Mouse (Mus musculus) lung, embryonic 16.5 days (tissue): ENCODE measurements around the gene Plin3. TPM values are rescaled to one million over a fixed set of nuclear protein-coding genes. Genes with fewer than 3 reads are reported as not detected.
A peak's percentile ranks its signal among the peaks of the same experiment; 100 is the strongest.

ENCODE experiments used
- ATAC-seq: fragments of 200-750 bp; cut with Nextera tagmentation; 2 replicates; pipeline ENCODE4 v1.8.0; 2017; ENCODE audit warnings: low read depth, mild to moderate bottlenecking, moderate library complexity
- H3K27ac ChIP-seq: fragments of 300-500 bp; sonication (generic); 2 replicates; pipeline ENCODE4 v1.5.1; 2014; ENCODE audit warnings: mild to moderate bottlenecking, control low read depth, low read length
- H3K27me3 ChIP-seq: fragments of 300-500 bp; sonication (generic); 2 replicates; pipeline ENCODE4 v1.6.1; 2014; ENCODE audit warnings: low read depth, low read length, mixed read lengths; ENCODE audit not compliant: control insufficient read depth, insufficient read depth
- H3K36me3 ChIP-seq: fragments of 300-500 bp; sonication (generic); 2 replicates; pipeline ENCODE4 v1.6.1; 2014; ENCODE audit warnings: low read length; ENCODE audit not compliant: control insufficient read depth, insufficient read depth
- H3K4me1 ChIP-seq: fragments of 300-500 bp; sonication (generic); replicated peaks from 2 replicates; pipeline ENCODE4 v1.6.1; 2014; ENCODE audit warnings: low read length, mixed read lengths; ENCODE audit not compliant: control insufficient read depth, insufficient read depth
- H3K4me2 ChIP-seq: fragments of 300-500 bp; sonication (generic); 2 replicates; pipeline ENCODE4 v1.6.1; 2014; ENCODE audit warnings: low read depth, low read length, control low read depth
- H3K4me3 ChIP-seq: fragments of 300-500 bp; sonication (generic); 2 replicates; pipeline ENCODE4 v1.5.1; 2014; ENCODE audit warnings: mild to moderate bottlenecking, low read length, control low read depth
- H3K9ac ChIP-seq: fragments of 300-500 bp; sonication (generic); 2 replicates; pipeline ENCODE4 v1.6.1; 2014; ENCODE audit warnings: low read length, control low read depth
- H3K9me3 ChIP-seq: fragments of 300-500 bp; sonication (generic); 2 replicates; pipeline ENCODE4 v1.6.1; 2016; ENCODE audit warnings: low read length; ENCODE audit not compliant: control insufficient read depth
- WGBS: fragments of 180-500 bp; shearing (Covaris S2); extraction: QIAGEN DNeasy Blood & Tissue Kit; methylation state at CpG from one replicate; pipeline ENCODE4 v1.1.7; 2014; 5-methylcytosine and 5-hydroxymethylcytosine counted together
- polyA plus RNA-seq: library from polyadenylated mRNA; unstranded; fragments of >200 nt; fragmentation: Nextera tagmentation; extraction: Ambion mirVana; gene quantifications from 2 replicates; pipeline ENCODE4 v1.2.1, GENCODE M21; 2015

Gene Plin3
- polyA plus RNA-seq, 1 experiment from 2014 or later: 90.2 TPM

DNA sequence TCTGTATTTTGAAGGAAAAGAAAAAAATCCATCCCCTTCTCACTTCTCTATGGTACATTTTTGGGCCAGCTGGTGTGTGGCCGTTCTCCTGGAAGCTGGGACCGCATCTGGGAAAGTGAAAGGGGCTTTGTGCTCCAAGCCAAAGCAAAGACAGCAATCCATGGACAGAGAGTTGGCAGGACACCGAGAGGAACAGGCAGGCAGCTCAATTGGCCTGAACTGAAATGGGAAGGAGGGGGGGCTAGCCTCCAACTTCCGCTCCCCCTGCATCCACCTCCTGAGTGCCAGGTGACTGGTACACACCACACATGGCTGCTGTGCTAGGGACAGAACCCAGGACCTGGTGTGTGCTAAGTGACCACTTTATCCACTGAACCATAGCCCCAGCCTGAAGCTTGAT is 9.9 kb downstream of the Plin3 start:
- H3K9me3 ChIP-seq: no peaks in the 10 kb centered on the region
- no peak overlapping the region for H3K4me2 ChIP-seq
- H3K27ac ChIP-seq: no peak overlapping the region
- 85% methylated on average over 4 of the region's 4 CpGs for whole genome bisulfite sequencing
- no peaks in the 10 kb centered on the region for H3K27me3 ChIP-seq
- H3K4me3 ChIP-seq: no peak overlapping the region
- ATAC-seq: no peak
- H3K36me3 ChIP-seq: peaks cover 51% of the 10 kb centered on the region
- peaks cover 10% of the 10 kb centered on the region for H3K4me1 ChIP-seq
- no peak overlapping the region for H3K9ac ChIP-seq

GRCm38 (mm10) chr17:56281193-56281592 is 11.5 kb downstream of the Plin3 start:
- no peaks in the 10 kb centered on the region for H3K9me3 ChIP-seq
- no peak for ATAC-seq
- no peak overlapping the region for H3K4me3 ChIP-seq
- no peaks in the 10 kb centered on the region for H3K27me3 ChIP-seq
- no peak overlapping the region for H3K9ac ChIP-seq
- peaks cover 13% of the 10 kb centered on the region for H3K4me1 ChIP-seq
- H3K36me3 ChIP-seq: peaks cover 44% of the 10 kb centered on the region
- no peak overlapping the region for H3K4me2 ChIP-seq
- no peak overlapping the region for H3K27ac ChIP-seq
- 88% methylated on average over 12 of the region's 12 CpGs for WGBS

DNA sequence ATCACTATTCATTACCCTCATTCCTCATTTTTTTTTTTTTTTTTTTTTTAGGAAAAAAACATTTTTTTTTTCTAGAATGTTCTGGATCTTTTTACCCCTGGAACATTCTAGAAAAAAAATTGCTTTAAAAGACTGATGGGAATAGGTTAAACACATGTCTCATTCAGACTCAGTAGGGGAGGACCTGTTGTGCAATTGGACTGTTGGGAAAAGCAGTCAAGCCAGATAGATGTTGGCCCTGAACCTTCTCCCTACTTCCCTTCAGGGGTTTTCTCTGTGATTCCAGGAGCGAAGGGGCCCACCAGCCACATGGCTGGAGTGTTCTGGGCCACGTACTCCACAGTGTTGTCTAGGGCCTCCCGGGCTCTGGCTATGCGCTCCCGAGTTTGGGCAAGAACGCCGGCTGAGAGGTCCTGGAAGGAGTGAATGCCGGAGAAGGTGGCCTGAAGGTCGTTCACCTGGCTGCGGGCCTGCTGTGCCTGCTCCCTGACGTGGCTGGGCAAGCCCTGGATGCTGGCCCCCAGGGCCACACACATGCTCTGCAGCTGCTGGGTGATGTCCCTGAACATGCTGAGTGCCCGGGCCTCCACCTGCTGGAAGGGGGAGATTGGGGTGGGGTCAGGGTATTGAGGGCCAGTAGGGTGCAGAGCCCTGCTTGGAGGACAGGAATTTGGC is 13.1 kb downstream of the Plin3 start:
- H3K4me3 ChIP-seq: no peak overlapping the region
- no peak for ATAC-seq
- H3K36me3 ChIP-seq: peaks cover 29% of the 10 kb centered on the region
- no peaks in the 10 kb centered on the region for H3K27me3 ChIP-seq
- 89% methylated on average over 12 of the region's 12 CpGs for WGBS
- H3K27ac ChIP-seq: no peak overlapping the region
- no peak overlapping the region for H3K9ac ChIP-seq
- no peaks in the 10 kb centered on the region for H3K9me3 ChIP-seq
- H3K4me1 ChIP-seq: peaks cover 16% of the 10 kb centered on the region
- H3K4me2 ChIP-seq: no peak overlapping the region

GRCm38 (mm10) chr17:56278340-56278739 is 14.3 kb downstream of the Plin3 start:
- Histone ChIP-seq H3K4me1 (peaks cover 20% of the 10 kb centered on the region), H3K9ac (no peak overlapping the region), H3K9me3 (no peaks in the 10 kb centered on the region), H3K4me2 (no peak overlapping the region), H3K36me3 (peaks cover 20% of the 10 kb centered on the region), H3K27me3 (no peaks in the 10 kb centered on the region), H3K4me3 (no peak overlapping the region), H3K27ac (no peak overlapping the region)
- WGBS: 89% methylated on average over 5 of the region's 5 CpGs
- ATAC-seq: no peak

GRCm38 (mm10) chr17:56277567-56277893 is 15.1 kb downstream of the Plin3 start:
- WGBS: 32% methylated on average over 2 of the region's 2 CpGs
- Histone ChIP-seq H3K9ac (no peak overlapping the region; the same call in 1 of the 2 replicates), H3K36me3 (peaks cover 18% of the 10 kb centered on the region), H3K27ac (peak overlapping the region; percentile 89), H3K27me3 (no peaks in the 10 kb centered on the region), H3K4me2 (peak overlapping the region; percentile 57), H3K9me3 (no peaks in the 10 kb centered on the region), H3K4me3 (peak overlapping the region; percentile 69), H3K4me1 (peaks cover 24% of the 10 kb centered on the region)
- ATAC-seq: no peak

- H3K9ac ChIP-seq: peak within 1 kb of the TSS; percentile 83
- H3K27ac ChIP-seq: peak within 1 kb of the TSS; percentile 89
- no peaks in the 10 kb centered on the region for H3K9me3 ChIP-seq
- H3K4me2 ChIP-seq: peak within 1 kb of the TSS; percentile 70
- H3K4me3 ChIP-seq: peak within 1 kb of the TSS; percentile 69
- H3K27me3 ChIP-seq: no peaks in the 10 kb centered on the region
- ATAC-seq: peak; percentile 96
- WGBS: under 1% methylated on average over 21 of the region's 21 CpGs
- peaks cover 18% of the 10 kb centered on the region for H3K36me3 ChIP-seq
- peaks cover 26% of the 10 kb centered on the region for H3K4me1 ChIP-seq
These were observed 15.8 kb downstream of the Plin3 start, which contains the start of gene Ticam1 for GRCm38 (mm10) chr17:56276643-56277566. Gene Ticam1 (minus strand): TSS chr17:56276786.

GRCm38 (mm10) chr17:56275842-56276480 is 16.7 kb downstream of the Plin3 start:
- Histone ChIP-seq H3K36me3 (peaks cover 13% of the 10 kb centered on the region), H3K27ac (peak overlapping the region; percentile 88)
- peak; percentile 2 for ATAC-seq

DNA sequence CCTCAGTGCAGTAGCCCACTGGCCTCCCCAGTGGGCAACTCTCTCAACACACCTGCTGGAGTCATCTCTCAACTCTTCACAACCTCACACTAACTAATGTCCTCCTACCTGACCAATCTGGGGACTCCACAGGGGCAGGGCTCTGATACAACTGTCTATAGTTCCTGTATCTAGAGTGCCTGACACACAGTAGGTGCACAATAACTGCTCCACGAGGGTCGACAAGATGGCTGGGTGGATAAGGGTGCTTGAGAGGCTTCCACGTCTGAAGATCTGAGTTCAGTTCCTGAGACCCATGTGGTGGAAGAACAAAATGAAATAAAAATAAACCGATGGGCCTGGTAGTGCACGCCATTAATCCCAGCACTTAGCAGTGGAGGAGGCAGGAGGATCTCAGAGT is 18.7 kb downstream of the Plin3 start:
- no peak for ATAC-seq
- H3K4me3 ChIP-seq: no peak overlapping the region
- 77% methylated on average over 5 of the region's 5 CpGs for WGBS
- no peaks in the 10 kb centered on the region for H3K27me3 ChIP-seq
- no peak overlapping the region for H3K4me2 ChIP-seq
- no peaks in the 10 kb centered on the region for H3K9me3 ChIP-seq
- H3K4me1 ChIP-seq: peaks cover 26% of the 10 kb centered on the region
- H3K27ac ChIP-seq: no peak overlapping the region
- H3K9ac ChIP-seq: no peak overlapping the region
- peaks cover 6% of the 10 kb centered on the region; the same call in 1 of the 2 replicates for H3K36me3 ChIP-seq

More at GRCm38 (mm10) chr17:56275842-56276480, 16.7 kb downstream of the Plin3 start:
- 24% methylated on average over 5 of the region's 5 CpGs for WGBS
- H3K27me3 ChIP-seq: no peaks in the 10 kb centered on the region
- H3K4me3 ChIP-seq: peak overlapping the region; percentile 69
- peak overlapping the region; percentile 83 for H3K9ac ChIP-seq
- H3K4me2 ChIP-seq: peak overlapping the region; percentile 70
- peaks cover 26% of the 10 kb centered on the region for H3K4me1 ChIP-seq
- H3K9me3 ChIP-seq: no peaks in the 10 kb centered on the region

DNA sequence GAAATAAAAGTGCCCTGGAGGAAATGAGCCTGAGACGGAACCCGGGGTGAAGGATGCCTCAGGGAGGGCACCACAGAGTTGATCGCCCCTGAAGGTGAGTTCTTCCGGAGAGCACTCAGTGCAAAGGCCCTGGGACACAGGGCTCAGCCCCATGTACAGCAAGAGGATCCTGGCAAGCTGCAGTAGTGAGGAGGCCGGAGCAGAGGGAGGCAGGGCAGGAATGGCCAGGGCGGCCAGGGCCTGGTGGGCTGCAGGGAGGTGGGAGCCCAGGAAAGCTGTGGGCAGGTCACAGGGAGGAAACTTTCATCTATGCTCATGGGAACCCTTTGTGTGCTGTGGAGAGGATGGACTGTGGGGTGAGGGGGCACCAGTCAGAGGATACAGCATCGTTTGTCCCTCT is 19.2 kb downstream of the Plin3 start:
- Histone ChIP-seq H3K4me1 (peaks cover 26% of the 10 kb centered on the region), H3K27me3 (no peaks in the 10 kb centered on the region), H3K9ac (peak overlapping the region; percentile 9; the same call in 1 of the 2 replicates), H3K36me3 (peaks cover 6% of the 10 kb centered on the region; the same call in 1 of the 2 replicates), H3K4me3 (no peak overlapping the region), H3K4me2 (no peak overlapping the region), H3K27ac (no peak overlapping the region), H3K9me3 (no peaks in the 10 kb centered on the region)
- 73% methylated on average over 7 of the region's 7 CpGs for WGBS
- no peak for ATAC-seq
